Mouse (Mus musculus) liver, embryonic 14.5 days (tissue): Measurements from ENCODE around the gene Pex16.

Source experiments
- CTCF ChIP-seq: IDR thresholded peaks from 2 replicates; pipeline ENCODE4 v1.5.1; 2016; ENCODE audit warnings: antibody characterized with exemption, low read depth, control low read depth
- EP300 ChIP-seq: IDR thresholded peaks from 2 replicates; pipeline ENCODE4 v1.6.1; 2016; ENCODE audit warnings: antibody characterized with exemption, low read depth

GRCm38 (mm10) chr2:92365568-92365967, 8.9 kb upstream of the Pex16 start:
- TF ChIP-seq CTCF (no peak), EP300 (no peak)
